In the genomic region with DNA sequence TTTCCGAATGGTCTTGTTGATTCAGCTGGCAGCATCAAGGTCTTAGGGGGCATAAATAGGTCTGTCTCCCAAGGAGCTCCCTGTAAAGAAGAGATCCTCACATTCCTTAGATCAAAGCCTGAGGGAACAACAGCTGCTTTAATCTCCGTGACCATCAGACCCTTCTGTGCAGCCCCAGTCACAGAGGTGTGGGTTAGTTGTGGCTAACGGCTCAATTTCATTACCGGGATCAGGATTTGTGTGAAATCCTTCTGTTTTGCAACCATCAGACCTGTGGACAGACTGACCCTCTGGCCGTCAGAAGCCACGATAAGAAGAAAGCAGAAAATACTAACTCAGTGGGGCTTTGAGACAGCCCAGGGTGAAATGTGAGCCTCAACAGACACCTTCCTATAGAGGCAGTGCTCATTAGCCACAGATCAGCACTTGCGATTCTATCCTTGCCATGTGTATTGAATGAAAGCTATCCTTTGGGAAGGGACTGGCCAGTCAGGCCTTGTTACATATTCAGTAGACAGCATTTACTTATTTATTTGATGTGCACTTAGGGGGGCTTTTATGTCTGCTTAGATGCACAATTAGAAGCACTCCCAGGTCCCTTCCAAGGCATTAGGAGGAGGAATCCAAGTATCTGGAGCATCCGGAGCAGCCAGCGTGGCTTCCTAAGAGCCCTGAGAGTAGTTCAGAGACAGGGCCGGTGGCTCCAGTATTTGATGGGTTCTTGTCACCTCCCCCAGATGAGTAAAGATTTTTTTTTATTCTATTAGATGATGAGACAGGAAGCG, we compare ENCODE assay signal across 10 mouse cellular contexts.
DNase-seq lines count a peak whose midpoint lies in the region; ATAC-seq and TF ChIP-seq lines count a peak whose summit lies in the region.
"Had no signal": no experiment of that assay in that cellular context is flagged by ENCODE, and none has a peak within 500 bp of the region (broad histone marks: within the 10 kb centered on the region; RNA-seq: fewer than 3 reads in every experiment).

No protein-coding gene starts in this region.

- peaks cover 8% of the 10 kb centered on the region; the same call in 1 of the 2 replicates for H3K36me3 ChIP-seq in kidney, embryonic 14.5 days (ENCODE audit: control insufficient read depth, insufficient read depth, low read length)
- peaks cover 74% of the 10 kb centered on the region for H3K36me3 ChIP-seq in limb, embryonic 10.5 days
- 0 out of 2 replicates have a peak, but pooled peaks cover 2% of the 10 kb centered on the region for H3K36me3 ChIP-seq in neural tube, embryonic 14.5 days (ENCODE audit: control insufficient read depth, insufficient read depth, low read length)
- H3K36me3 ChIP-seq: intestine, embryonic 15.5 days had no signal

- no peaks in the 10 kb centered on the region for H3K27me3 ChIP-seq in kidney, embryonic 14.5 days (ENCODE audit: control insufficient read depth, insufficient read depth, low read length)
- no peaks in the 10 kb centered on the region for H3K27me3 ChIP-seq in limb, embryonic 10.5 days (ENCODE audit: low read depth, poor library complexity, severe bottlenecking)
- H3K27me3 ChIP-seq in neural tube, embryonic 14.5 days (ENCODE audit: control insufficient read depth, insufficient read depth, low read length): no peaks in the 10 kb centered on the region
- H3K27me3 ChIP-seq: intestine, embryonic 15.5 days had no signal

- H3K4me1 ChIP-seq in kidney, embryonic 14.5 days (ENCODE audit: control insufficient read depth, insufficient read depth, low read length): peaks cover 39% of the 10 kb centered on the region
- H3K4me1 ChIP-seq in embryonic fibroblast, embryonic 13.5 days (ENCODE audit: control insufficient read depth, insufficient read depth, low read length): peaks cover 28% of the 10 kb centered on the region
- H3K4me1 ChIP-seq in limb, embryonic 10.5 days: peaks cover 78% of the 10 kb centered on the region
- peaks cover 21% of the 10 kb centered on the region for H3K4me1 ChIP-seq in neural tube, embryonic 14.5 days (ENCODE audit: control insufficient read depth, insufficient read depth, low read length)

- 20% methylated on average over 11 of the region's 11 CpGs for WGBS in kidney, embryonic 14.5 days
- 25% methylated on average over 11 of the region's 11 CpGs for WGBS in limb, embryonic 10.5 days
- WGBS in neural tube, embryonic 14.5 days: 17% methylated on average over 11 of the region's 11 CpGs

- H3K27ac ChIP-seq in kidney, embryonic 14.5 days (ENCODE audit: low read depth, low read length): peak overlapping the region; percentile 73; the same call in 1 of the 2 replicates
- H3K27ac ChIP-seq in embryonic fibroblast, embryonic 13.5 days (ENCODE audit: insufficient read depth, low read length): peak overlapping the region; percentile 43
- H3K27ac ChIP-seq in limb, embryonic 10.5 days: peak overlapping the region; percentile 36; the same call in 1 of the 2 replicates
- peak overlapping the region; percentile 49; the same call in 1 of the 2 replicates for H3K27ac ChIP-seq in neural tube, embryonic 14.5 days (ENCODE audit: low read depth, low read length)

- no peak for ATAC-seq in kidney, embryonic 14.5 days (ENCODE audit: low FRiP score, low TSS enrichment)
- peak; percentile 50; the same call in 1 of the 2 replicates for ATAC-seq in neural tube, embryonic 14.5 days (ENCODE audit: low read depth)
- ATAC-seq in CD4-positive, CD25-positive, alpha-beta regulatory T cell, adult 4 months: no peak

- no peak for TF ChIP-seq CTCF in embryonic fibroblast, embryonic 13.5 days (IDR thresholded peaks at IDR 0.05; ENCODE audit: borderline replicate concordance, insufficient read depth, low read length)

- TF ChIP-seq POLR2A in embryonic fibroblast, embryonic 13.5 days (IDR thresholded peaks at IDR 0.05; ENCODE audit: low read depth, low read length): no peak

- no peak overlapping the region for H3K4me3 ChIP-seq in kidney, embryonic 14.5 days (ENCODE audit: low read length)
- no peak overlapping the region for H3K4me3 ChIP-seq in embryonic fibroblast, embryonic 13.5 days (ENCODE audit: insufficient read depth, low read length)
- H3K4me3 ChIP-seq in limb, embryonic 10.5 days: no peak overlapping the region
- no peak overlapping the region for H3K4me3 ChIP-seq in neural tube, embryonic 14.5 days (ENCODE audit: low read depth, low read length)
- H3K4me3 ChIP-seq: intestine, embryonic 15.5 days had no signal

- H3K4me2 ChIP-seq in kidney, embryonic 14.5 days (replicated peaks; ENCODE audit: low read depth, low read length): no peak overlapping the region; the same call in 1 of the 2 replicates
- H3K4me2 ChIP-seq in neural tube, embryonic 14.5 days (ENCODE audit: low read depth, low read length): no peak overlapping the region
- H3K4me2 ChIP-seq: intestine, embryonic 15.5 days had no signal

- H3K9ac ChIP-seq in kidney, embryonic 14.5 days (ENCODE audit: low read depth, low read length): no peak overlapping the region
- H3K9ac ChIP-seq in neural tube, embryonic 14.5 days (replicated peaks; ENCODE audit: low read depth, low read length): no peak overlapping the region; the same call in 1 of the 2 replicates
- H3K9ac ChIP-seq: intestine, embryonic 15.5 days had no signal

- H3K9me3 ChIP-seq in kidney, embryonic 14.5 days (ENCODE audit: control insufficient read depth, low read length): no peaks in the 10 kb centered on the region
- no peaks in the 10 kb centered on the region for H3K9me3 ChIP-seq in limb, embryonic 10.5 days (replicated peaks)
- no peaks in the 10 kb centered on the region for H3K9me3 ChIP-seq in neural tube, embryonic 14.5 days (ENCODE audit: control insufficient read depth, low read length)
- H3K9me3 ChIP-seq: intestine, embryonic 15.5 days had no signal

- no peak for DNase-seq in kidney, adult 8-10 months
- DNase-seq in limb, embryonic 10.5 days (ENCODE audit: low spot score): no peak
- no peak for DNase-seq in right cerebral cortex, adult 2 months (ENCODE audit: low spot score in 2 of 2)
- no peak for DNase-seq in layer of hippocampus, adult 11-12 months (ENCODE audit: low spot score)
- DNase-seq: cerebellum, adult 11-12 months had no signal
